Mouse (Mus musculus): ENCODE measurements at regions not wholly inside any gene's neighbourhood (a gene's known extent, or its start where the extent isn't known, plus 50 kb on each side); places are given as distances from the start of the nearest gene placed in this dataset.

DNA sequence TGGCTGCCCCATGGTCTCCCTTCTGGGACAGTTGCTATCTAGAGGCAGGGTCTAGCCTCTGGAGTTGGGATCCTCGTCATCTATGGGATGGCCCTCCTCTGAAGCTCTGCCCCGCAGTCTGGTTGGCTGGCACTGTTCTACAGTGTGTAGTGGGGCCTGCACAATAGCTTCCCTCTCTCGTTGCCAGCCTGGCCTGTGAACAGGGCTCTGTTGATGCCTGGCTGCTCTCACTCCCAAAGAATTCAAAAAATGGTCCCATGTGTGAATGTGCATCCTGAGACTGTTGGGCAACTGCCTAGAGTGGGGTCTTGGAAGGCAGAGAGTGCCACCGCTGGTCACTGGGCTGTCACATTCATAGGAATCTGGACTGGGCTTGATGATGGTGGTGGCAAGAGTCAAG lies 53.8 kb upstream of the Ccnd1 start:
- DNase-seq (ENCODE audit: low spot score) (no peak), ATAC-seq (replicated peaks; ENCODE audit: insufficient number of reproducible peaks, low FRiP score, low TSS enrichment, low read depth) (no peak)
- Histone ChIP-seq H3K9me3 (replicated peaks; ENCODE audit: control insufficient read depth, low read length) (no peaks in the 10 kb centered on the region), H3K4me2 (ENCODE audit: low read depth, low read length) (no peak overlapping the region), H3K4me3 (ENCODE audit: low read depth, low read length) (no peak overlapping the region), H3K27me3 (ENCODE audit: control insufficient read depth, insufficient read depth, low read length) (no peaks in the 10 kb centered on the region), H3K27ac (replicated peaks; ENCODE audit: low read depth, low read length) (no peak overlapping the region), H3K36me3 (replicated peaks; ENCODE audit: control insufficient read depth, insufficient read depth, low read depth, low read length) (no peaks in the 10 kb centered on the region), H3K9ac (replicated peaks; ENCODE audit: low read length) (no peak overlapping the region), H3K4me1 (ENCODE audit: control insufficient read depth, insufficient read depth, low read length) (no peaks in the 10 kb centered on the region)
- 83% methylated on average over 4 of the region's 4 CpGs for WGBS

DNA sequence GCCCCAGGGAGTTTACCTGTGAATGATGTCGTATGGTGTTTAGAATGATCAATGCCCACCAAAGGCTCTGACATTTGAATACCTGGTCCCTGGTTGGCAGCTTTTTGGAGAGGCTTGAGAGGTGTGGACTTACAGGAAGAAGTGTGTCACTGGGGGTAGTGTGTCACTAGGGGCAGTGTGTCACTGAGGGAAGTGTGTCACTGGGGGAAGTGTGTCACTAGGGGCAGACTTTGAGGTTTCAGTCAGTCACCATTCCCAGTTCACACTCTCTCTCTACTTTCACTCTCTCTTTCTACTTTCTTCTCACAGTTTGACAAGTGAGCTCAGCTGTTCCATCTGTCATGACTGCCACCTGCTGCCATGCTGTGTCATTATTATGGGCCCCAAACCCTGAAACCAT lies 52.0 kb upstream of the Ccnd1 start:
- Histone ChIP-seq H3K9ac (replicated peaks; ENCODE audit: low read length) (no peak overlapping the region), H3K36me3 (replicated peaks; ENCODE audit: control insufficient read depth, insufficient read depth, low read depth, low read length) (no peaks in the 10 kb centered on the region), H3K4me3 (ENCODE audit: low read depth, low read length) (no peak overlapping the region), H3K27me3 (ENCODE audit: control insufficient read depth, insufficient read depth, low read length) (no peaks in the 10 kb centered on the region), H3K27ac (replicated peaks; ENCODE audit: low read depth, low read length) (no peak overlapping the region), H3K9me3 (replicated peaks; ENCODE audit: control insufficient read depth, low read length) (no peaks in the 10 kb centered on the region), H3K4me1 (ENCODE audit: control insufficient read depth, insufficient read depth, low read length) (no peaks in the 10 kb centered on the region), H3K4me2 (ENCODE audit: low read depth, low read length) (no peak overlapping the region)
- DNase-seq (ENCODE audit: low spot score) (no peak), ATAC-seq (replicated peaks; ENCODE audit: insufficient number of reproducible peaks, low FRiP score, low TSS enrichment, low read depth) (no peak)
- 81% methylated on average over 1 of the region's 1 CpGs for WGBS
